Mouse (Mus musculus) liver, adult 2 months (tissue): ENCODE results near the gene Efna2.

ENCODE experiments used
- CTCF ChIP-seq: fragments of 200-500 bp; IDR thresholded peaks from 2 replicates; pipeline ENCODE4 v1.5.1; 2011; ENCODE audit warnings: low read depth, low read length, control low read depth
- POLR2A ChIP-seq: fragments of 200-500 bp; IDR thresholded peaks from 2 replicates; pipeline ENCODE4 v1.6.1; 2011; ENCODE audit warnings: low read length, control low read depth; ENCODE audit not compliant: insufficient read depth; ENCODE audit errors: extremely low read depth

- TF ChIP-seq CTCF: no peak
- no peak for TF ChIP-seq POLR2A
Measured at GRCm38 (mm10) chr10:80170052-80170451, 9.2 kb upstream of the Efna2 start.
